Mouse (Mus musculus) testis, adult 2 months (tissue): ENCODE measurements around the gene Fam120a.

Experiments
- CTCF ChIP-seq: fragments of 200-500 bp; IDR thresholded peaks from 2 replicates; pipeline ENCODE4 v1.5.1; 2012; ENCODE audit warnings: low read depth, mild to moderate bottlenecking, inconsistent platforms, low read length, moderate library complexity; ENCODE audit not compliant: control insufficient read depth, insufficient read depth, insufficient replicate concordance
- POLR2A ChIP-seq: fragments of 200-500 bp; IDR thresholded peaks from 2 replicates; pipeline ENCODE4 v1.6.1; 2012; ENCODE audit warnings: low read depth, mild to moderate bottlenecking, inconsistent platforms, low read length, moderate library complexity; ENCODE audit not compliant: control insufficient read depth

DNA sequence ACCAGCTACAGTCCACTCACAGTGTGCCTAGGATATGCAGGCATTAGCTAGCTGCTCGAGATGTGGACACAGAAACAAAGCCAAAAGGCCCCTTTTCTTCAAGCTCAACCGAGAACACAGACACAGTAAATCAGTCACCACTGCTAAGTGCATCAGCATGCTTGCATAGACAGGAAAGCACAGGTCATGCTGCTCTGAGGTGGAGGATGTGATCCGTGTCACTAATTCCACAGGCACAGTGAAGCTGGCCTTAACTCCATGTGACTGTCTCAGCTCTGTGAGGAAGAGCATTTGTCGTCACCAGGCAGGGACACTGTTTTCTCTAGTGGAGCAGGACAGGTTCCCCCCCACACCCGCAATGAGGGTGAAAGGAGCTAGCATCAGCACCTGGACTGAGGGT, 5.4 kb upstream of the Fam120a start:
- TF ChIP-seq CTCF (no peak), POLR2A (no peak)
